Mouse (Mus musculus) duodenum, adult 2 months (tissue): ENCODE measurements around the gene Prr27. TPM values are rescaled to one million over a fixed set of nuclear protein-coding genes. Genes with fewer than 3 reads are reported as not detected.

ENCODE experiments used
- polyA plus RNA-seq: library from polyadenylated mRNA; depleted of rRNA; stranded (reverse); fragments of >200 nt; gene quantifications from 2 replicates; pipeline ENCODE4 v1.2.3, GENCODE M21; 2012; ENCODE audit warnings: low replicate concordance; rRNA removed

The Prr27 gene
- polyA plus RNA-seq = not detected in 2 replicates

DNA sequence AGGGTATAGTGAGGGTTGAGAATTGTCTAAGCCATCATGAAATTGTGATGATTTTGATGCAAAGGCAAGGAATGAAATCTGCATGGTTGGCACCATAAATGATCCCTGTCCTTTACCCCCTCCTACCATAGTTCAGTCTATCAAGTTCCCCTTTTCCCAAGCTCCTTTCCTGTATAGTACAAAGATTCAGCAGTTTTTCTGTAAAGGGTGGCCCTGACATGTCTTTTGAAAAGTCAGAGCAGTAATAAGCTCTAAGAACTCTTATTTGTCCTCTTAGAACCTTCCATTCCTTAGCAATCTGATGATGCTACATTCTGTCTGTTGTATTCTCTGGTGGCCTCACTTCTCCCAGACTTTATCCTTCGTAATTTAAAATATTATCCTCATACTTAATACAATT lies at the start of gene Prr27:
Gene Prr27 (plus strand): TSS at position 301 of the 400 bp plus-strand sequence.

DNA sequence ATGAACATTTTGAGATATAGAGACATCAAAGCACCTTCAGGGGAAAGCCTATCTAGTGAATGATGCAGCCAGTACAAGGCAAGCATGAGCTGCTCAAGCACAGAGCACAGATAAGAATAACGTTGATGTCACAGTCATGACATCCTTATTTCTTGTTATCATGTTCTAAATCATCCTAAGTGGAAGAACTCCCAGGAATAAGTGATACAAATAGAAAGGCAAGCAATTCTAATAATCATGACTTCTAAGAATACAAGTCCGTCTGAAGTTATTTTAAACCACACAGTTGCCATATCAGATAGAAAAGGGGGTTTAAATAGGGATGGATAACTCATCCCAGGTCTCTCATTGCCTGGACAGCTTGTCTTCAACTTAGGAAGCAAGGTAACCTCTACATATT lies 17.7 kb upstream of the Prr27 start, which contains the start of gene Csn1s2b:
Gene Csn1s2b (plus strand): TSS at position 301 of the 400 bp plus-strand sequence.

DNA sequence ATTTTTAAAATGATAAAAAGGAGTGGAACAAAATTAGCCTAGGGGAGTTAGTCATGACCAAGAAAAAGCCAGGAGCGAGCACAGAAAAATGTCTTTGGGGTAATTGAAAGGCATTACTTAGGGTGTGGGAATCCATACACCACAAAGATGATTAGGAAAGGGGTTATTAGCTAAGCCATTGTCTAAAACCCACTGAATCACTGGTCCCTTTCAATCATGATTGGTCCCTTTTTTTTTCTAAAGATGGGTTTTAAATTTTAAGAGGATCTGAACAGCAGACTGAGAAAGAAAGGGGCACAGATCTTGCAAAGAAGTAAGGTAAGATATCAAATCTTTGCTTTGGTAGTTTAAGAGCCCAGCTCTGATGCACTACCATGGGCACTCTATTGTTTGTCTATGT lies 59.2 kb downstream of the Prr27 start, which contains the start of gene Odam:
Gene Odam (plus strand): TSS at position 301 of the 400 bp plus-strand sequence.

Other genes with a start within 250 kb of the Prr27 start
- not detected in 2 replicates for gene Sult1e1, start 234.1 kb upstream of the Prr27 start, polyA plus RNA-seq
- gene Csn1s1, start 159.5 kb upstream of the Prr27 start, polyA plus RNA-seq = not detected in 2 replicates
- gene Csn2, start 126.1 kb upstream of the Prr27 start, polyA plus RNA-seq = not detected in 2 replicates
- not detected in 2 replicates for gene Csn1s2a, start 51.1 kb upstream of the Prr27 start, polyA plus RNA-seq
- gene Csn1s2b, start 17.6 kb upstream of the Prr27 start, polyA plus RNA-seq = not detected in 2 replicates
- gene Odam, start 59.3 kb downstream of the Prr27 start, polyA plus RNA-seq = not detected in 2 replicates
- gene Csn3, start 99.9 kb downstream of the Prr27 start, polyA plus RNA-seq = not detected in 2 replicates
- not detected in 2 replicates for gene 2310003L06Rik, start 143.8 kb downstream of the Prr27 start, polyA plus RNA-seq
- gene Gm28434, start 143.8 kb downstream of the Prr27 start, polyA plus RNA-seq = not detected in 2 replicates
- not detected in 2 replicates for gene Cabs1, start 153.8 kb downstream of the Prr27 start, polyA plus RNA-seq
- gene Smr3a, start 176.9 kb downstream of the Prr27 start, polyA plus RNA-seq = not detected in 2 replicates